Mouse (Mus musculus) kidney, postnatal 0 days (tissue): ENCODE data around the gene Eri3. TPM values are rescaled to one million over a fixed set of nuclear protein-coding genes. Genes with fewer than 3 reads are reported as not detected.

Experiments used
- ATAC-seq: fragments of 200-750 bp; cut with Nextera tagmentation; replicated peaks from 2 replicates; pipeline ENCODE4 v1.8.0; 2017; ENCODE audit warnings: low read depth, moderate number of reproducible peaks, moderate TSS enrichment, moderate library complexity; ENCODE audit not compliant: low FRiP score
- DNase-seq: peaks from one replicate; pipeline ENCODE4 v3.0.0-alpha.2; 2016; ENCODE audit warnings: low spot score
- H3K27ac ChIP-seq: fragments of 300-500 bp; sonication (generic); 2 replicates; pipeline ENCODE4 v1.5.1; 2014; ENCODE audit warnings: mild to moderate bottlenecking
- H3K27me3 ChIP-seq: fragments of 300-500 bp; sonication (generic); 2 replicates; pipeline ENCODE4 v1.6.1; 2014; ENCODE audit warnings: low read length, mixed read lengths; ENCODE audit not compliant: insufficient read depth
- H3K36me3 ChIP-seq: fragments of 300-500 bp; sonication (generic); 2 replicates; pipeline ENCODE4 v1.6.1; 2014; ENCODE audit warnings: low read length, mixed read lengths; ENCODE audit not compliant: insufficient read depth
- H3K4me1 ChIP-seq: fragments of 300-500 bp; sonication (generic); replicated peaks from 2 replicates; pipeline ENCODE4 v1.6.1; 2014; ENCODE audit warnings: antibody characterized with exemption, low read length, mixed read lengths; ENCODE audit not compliant: insufficient read depth
- H3K4me2 ChIP-seq: fragments of 300-500 bp; sonication (generic); 2 replicates; pipeline ENCODE4 v1.6.1; 2014; ENCODE audit warnings: mild to moderate bottlenecking, low read length, moderate library complexity, mixed read lengths
- H3K4me3 ChIP-seq: fragments of 300-500 bp; sonication (generic); replicated peaks from 2 replicates; pipeline ENCODE4 v1.5.1; 2014; ENCODE audit warnings: low read depth, low read length
- H3K9ac ChIP-seq: fragments of 300-500 bp; sonication (generic); 2 replicates; pipeline ENCODE4 v1.6.1; 2014; ENCODE audit warnings: low read depth, low read length
- H3K9me3 ChIP-seq: fragments of 300-500 bp; sonication (generic); replicated peaks from 2 replicates; pipeline ENCODE4 v1.6.1; 2016; ENCODE audit warnings: low read length, inconsistent platforms, mixed read lengths
- CTCF ChIP-seq: IDR thresholded peaks from 2 replicates; pipeline ENCODE4 v1.5.1; 2016; ENCODE audit warnings: antibody characterized with exemption, low read depth, mild to moderate bottlenecking, moderate library complexity
- WGBS: fragments of 180-500 bp; shearing (Covaris S2); extraction: QIAGEN DNeasy Blood & Tissue Kit; methylation state at CpG from one replicate; pipeline ENCODE4 v1.1.7; 2014; 5-methylcytosine and 5-hydroxymethylcytosine counted together
- polyA plus RNA-seq: library from polyadenylated mRNA; unstranded; fragments of >200 nt; fragmentation: Nextera tagmentation; extraction: Ambion mirVana; gene quantifications from 2 replicates; pipeline ENCODE4 v1.2.1, GENCODE M21; 2015

Gene Eri3
- polyA plus RNA-seq, 1 experiment from 2014 or later, result 114 TPM

- H3K9ac ChIP-seq, result no peak overlapping the region
- no peaks in the 10 kb centered on the region for H3K27me3 ChIP-seq
- ATAC-seq (no peak), DNase-seq (no peak)
- no peak overlapping the region for H3K27ac ChIP-seq
- H3K4me2 ChIP-seq, result no peak overlapping the region
- no peaks in the 10 kb centered on the region for H3K9me3 ChIP-seq
- no peaks in the 10 kb centered on the region for H3K4me1 ChIP-seq
- no peak overlapping the region for H3K4me3 ChIP-seq
- no peak for TF ChIP-seq CTCF
- 86% methylated on average over 9 of the region's 9 CpGs for WGBS
- 0 out of 2 replicates have a peak, but pooled peaks cover 10% of the 10 kb centered on the region for H3K36me3 ChIP-seq
Measured at GRCm38 (mm10) chr4:117563967-117564366, 13.8 kb downstream of the Eri3 start.

- DNase-seq (no peak), ATAC-seq (no peak)
- Histone ChIP-seq H3K9me3 (no peaks in the 10 kb centered on the region), H3K4me1 (no peaks in the 10 kb centered on the region), H3K36me3 (0 out of 2 replicates have a peak, but pooled peaks cover 10% of the 10 kb centered on the region), H3K4me3 (no peak overlapping the region), H3K27me3 (no peaks in the 10 kb centered on the region), H3K9ac (no peak overlapping the region), H3K27ac (no peak overlapping the region), H3K4me2 (no peak overlapping the region)
- no peak for TF ChIP-seq CTCF
- WGBS, result 50% methylated on average over 2 of the region's 2 CpGs
Measured at GRCm38 (mm10) chr4:117568846-117569245, 18.7 kb downstream of the Eri3 start.

GRCm38 (mm10) chr4:117570964-117571363 is 20.8 kb downstream of the Eri3 start:
- TF ChIP-seq CTCF, result no peak
- Histone ChIP-seq H3K4me2 (no peak overlapping the region), H3K4me1 (no peaks in the 10 kb centered on the region), H3K9ac (no peak overlapping the region), H3K27me3 (no peaks in the 10 kb centered on the region), H3K27ac (no peak overlapping the region), H3K4me3 (no peak overlapping the region), H3K36me3 (no peaks in the 10 kb centered on the region), H3K9me3 (no peaks in the 10 kb centered on the region)
- WGBS, result 79% methylated on average over 5 of the region's 5 CpGs
- DNase-seq, result no peak
- ATAC-seq, result no peak

DNA sequence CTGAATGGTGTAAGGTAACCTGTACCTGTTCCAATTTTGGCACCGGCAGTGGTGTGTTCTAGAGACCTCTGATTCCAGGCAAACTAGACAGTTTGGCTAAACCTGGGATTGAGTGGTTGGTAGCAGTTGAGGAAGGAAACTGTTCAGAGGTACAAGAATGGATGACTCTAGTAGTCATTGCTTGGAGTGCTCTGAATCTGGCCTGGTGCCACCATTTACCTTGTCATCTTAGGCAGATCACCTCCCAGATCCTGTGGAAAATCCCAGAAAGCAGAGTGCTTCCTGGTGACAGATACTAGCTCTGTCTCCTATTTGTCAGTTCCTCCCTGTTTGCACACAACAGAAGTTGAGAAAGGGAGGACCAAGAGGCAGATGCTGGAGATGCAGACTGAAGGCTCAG is 27.4 kb downstream of the Eri3 start:
- H3K4me3 ChIP-seq, result no peak overlapping the region
- no peaks in the 10 kb centered on the region for H3K9me3 ChIP-seq
- no peak overlapping the region for H3K4me2 ChIP-seq
- TF ChIP-seq CTCF, result no peak
- H3K36me3 ChIP-seq, result peaks cover 9% of the 10 kb centered on the region; the same call in 1 of the 2 replicates
- H3K4me1 ChIP-seq, result 0 out of 2 replicates have a peak, but pooled peaks cover 6% of the 10 kb centered on the region
- H3K27ac ChIP-seq, result no peak overlapping the region
- WGBS, result 63% methylated on average over 1 of the region's 1 CpGs
- no peaks in the 10 kb centered on the region for H3K27me3 ChIP-seq
- peak; percentile 29 for DNase-seq
- no peak for ATAC-seq
- no peak overlapping the region for H3K9ac ChIP-seq

GRCm38 (mm10) chr4:117581626-117582025 is 31.5 kb downstream of the Eri3 start:
- no peak overlapping the region for H3K9ac ChIP-seq
- H3K27me3 ChIP-seq, result no peaks in the 10 kb centered on the region
- H3K36me3 ChIP-seq, result peaks cover 32% of the 10 kb centered on the region
- no peak overlapping the region for H3K27ac ChIP-seq
- TF ChIP-seq CTCF, result no peak
- H3K9me3 ChIP-seq, result no peaks in the 10 kb centered on the region
- H3K4me1 ChIP-seq, result 0 out of 2 replicates have a peak, but pooled peaks cover under 1% of the 10 kb centered on the region
- peak; percentile 51 for DNase-seq
- ATAC-seq, result no peak
- H3K4me2 ChIP-seq, result no peak overlapping the region
- H3K4me3 ChIP-seq, result no peak overlapping the region
- 63% methylated on average over 9 of the region's 9 CpGs for WGBS

- 88% methylated on average over 2 of the region's 2 CpGs for WGBS
- TF ChIP-seq CTCF, result no peak
- no peak overlapping the region for H3K4me3 ChIP-seq
- ATAC-seq (no peak), DNase-seq (no peak)
- H3K27ac ChIP-seq, result no peak overlapping the region
- H3K4me2 ChIP-seq, result no peak overlapping the region
- H3K27me3 ChIP-seq, result no peaks in the 10 kb centered on the region
- H3K36me3 ChIP-seq, result peaks cover 44% of the 10 kb centered on the region
- no peaks in the 10 kb centered on the region for H3K9me3 ChIP-seq
- H3K4me1 ChIP-seq, result no peaks in the 10 kb centered on the region
- H3K9ac ChIP-seq, result no peak overlapping the region
Measured at GRCm38 (mm10) chr4:117585995-117586394, 35.8 kb downstream of the Eri3 start.

GRCm38 (mm10) chr4:117587447-117587846 is 37.3 kb downstream of the Eri3 start:
- WGBS, result 29% methylated on average over 4 of the region's 4 CpGs
- Histone ChIP-seq H3K4me2 (no peak overlapping the region), H3K27ac (no peak overlapping the region), H3K9me3 (no peaks in the 10 kb centered on the region), H3K36me3 (peaks cover 43% of the 10 kb centered on the region), H3K4me3 (no peak overlapping the region), H3K27me3 (no peaks in the 10 kb centered on the region), H3K9ac (no peak overlapping the region), H3K4me1 (no peaks in the 10 kb centered on the region)
- DNase-seq, result peak; percentile 37
- no peak for ATAC-seq
- peak; percentile 64 for TF ChIP-seq CTCF
